Mouse (Mus musculus) kidney, embryonic 16.5 days (tissue): ENCODE results near the gene 9630041A04Rik. TPM values are rescaled to one million over a fixed set of nuclear protein-coding genes. Genes with fewer than 3 reads are reported as not detected.

Source experiments
- ATAC-seq: fragments of 200-750 bp; cut with Nextera tagmentation; 2 replicates; pipeline ENCODE4 v1.8.0; 2017; ENCODE audit warnings: moderate TSS enrichment; ENCODE audit not compliant: low FRiP score, low TSS enrichment
- H3K27ac ChIP-seq: fragments of 300-500 bp; sonication (generic); 2 replicates; pipeline ENCODE4 v1.5.1; 2014; ENCODE audit warnings: low read length
- H3K27me3 ChIP-seq: fragments of 300-500 bp; sonication (generic); 2 replicates; pipeline ENCODE4 v1.6.1; 2014; ENCODE audit warnings: low read length, control low read depth, mixed read lengths; ENCODE audit not compliant: insufficient read depth
- H3K36me3 ChIP-seq: fragments of 300-500 bp; sonication (generic); 2 replicates; pipeline ENCODE4 v1.6.1; 2014; ENCODE audit warnings: low read length, control low read depth, mixed read lengths; ENCODE audit not compliant: insufficient read depth
- H3K4me1 ChIP-seq: fragments of 300-500 bp; sonication (generic); 2 replicates; pipeline ENCODE4 v1.6.1; 2014; ENCODE audit warnings: low read length, control low read depth, mixed read lengths; ENCODE audit not compliant: insufficient read depth
- H3K4me2 ChIP-seq: fragments of 300-500 bp; sonication (generic); replicated peaks from 2 replicates; pipeline ENCODE4 v1.6.1; 2014; ENCODE audit warnings: low read depth, low read length
- H3K4me3 ChIP-seq: fragments of 300-500 bp; sonication (generic); 2 replicates; pipeline ENCODE4 v1.5.1; 2014; ENCODE audit warnings: mild to moderate bottlenecking, low read length
- H3K9ac ChIP-seq: fragments of 300-500 bp; sonication (generic); replicated peaks from 2 replicates; pipeline ENCODE4 v1.6.1; 2014; ENCODE audit warnings: low read length
- H3K9me3 ChIP-seq: fragments of 300-500 bp; sonication (generic); 2 replicates; pipeline ENCODE4 v1.6.1; 2016; ENCODE audit warnings: low read length, control low read depth
- WGBS: fragments of 180-500 bp; shearing (Covaris S2); extraction: QIAGEN DNeasy Blood & Tissue Kit; methylation state at CpG from one replicate; pipeline ENCODE4 v1.1.7; 2014; 5-methylcytosine and 5-hydroxymethylcytosine counted together
- polyA plus RNA-seq: library from polyadenylated mRNA; unstranded; fragments of >200 nt; fragmentation: Nextera tagmentation; extraction: Ambion mirVana; gene quantifications from 2 replicates; pipeline ENCODE4 v1.2.1, GENCODE M21; 2015

Gene 9630041A04Rik
- polyA plus RNA-seq, 1 experiment from 2014 or later: not detected

GRCm38 (mm10) chr9:101981161-101981560 is 119.5 kb downstream of the 9630041A04Rik start:
- no peak for ATAC-seq
- Histone ChIP-seq H3K9ac (no peak overlapping the region), H3K9me3 (no peaks in the 10 kb centered on the region), H3K36me3 (no peaks in the 10 kb centered on the region), H3K4me3 (no peak overlapping the region), H3K4me2 (no peak overlapping the region), H3K27me3 (no peaks in the 10 kb centered on the region), H3K27ac (no peak overlapping the region), H3K4me1 (peaks cover 5% of the 10 kb centered on the region; the same call in 1 of the 2 replicates)
- 81% methylated on average over 2 of the region's 2 CpGs for WGBS

- H3K9ac ChIP-seq: no peak overlapping the region
- no peaks in the 10 kb centered on the region for H3K36me3 ChIP-seq
- 46% methylated on average over 7 of the region's 7 CpGs for WGBS
- H3K9me3 ChIP-seq: no peaks in the 10 kb centered on the region
- H3K4me3 ChIP-seq: no peak overlapping the region
- H3K27me3 ChIP-seq: no peaks in the 10 kb centered on the region
- no peak overlapping the region for H3K27ac ChIP-seq
- ATAC-seq: no peak
- H3K4me2 ChIP-seq: no peak overlapping the region
- H3K4me1 ChIP-seq: peaks cover 5% of the 10 kb centered on the region; the same call in 1 of the 2 replicates
These were observed 120.7 kb downstream of the 9630041A04Rik start for GRCm38 (mm10) chr9:101982378-101982777.

- Histone ChIP-seq H3K27me3 (no peaks in the 10 kb centered on the region), H3K4me2 (no peak overlapping the region), H3K9me3 (no peaks in the 10 kb centered on the region), H3K4me1 (no peaks in the 10 kb centered on the region), H3K4me3 (no peak overlapping the region), H3K36me3 (no peaks in the 10 kb centered on the region), H3K27ac (no peak overlapping the region), H3K9ac (no peak overlapping the region)
- no peak for ATAC-seq
- 84% methylated on average over 2 of the region's 2 CpGs for WGBS
These were observed 125.3 kb downstream of the 9630041A04Rik start for GRCm38 (mm10) chr9:101986910-101987309.

- no peak overlapping the region for H3K4me3 ChIP-seq
- H3K9me3 ChIP-seq: no peaks in the 10 kb centered on the region
- no peaks in the 10 kb centered on the region for H3K4me1 ChIP-seq
- no peak overlapping the region for H3K27ac ChIP-seq
- H3K27me3 ChIP-seq: no peaks in the 10 kb centered on the region
- WGBS: 84% methylated on average over 6 of the region's 6 CpGs
- no peak for ATAC-seq
- no peak overlapping the region for H3K9ac ChIP-seq
- H3K4me2 ChIP-seq: no peak overlapping the region
- no peaks in the 10 kb centered on the region for H3K36me3 ChIP-seq
These were observed 128.4 kb downstream of the 9630041A04Rik start for GRCm38 (mm10) chr9:101990032-101990431.

DNA sequence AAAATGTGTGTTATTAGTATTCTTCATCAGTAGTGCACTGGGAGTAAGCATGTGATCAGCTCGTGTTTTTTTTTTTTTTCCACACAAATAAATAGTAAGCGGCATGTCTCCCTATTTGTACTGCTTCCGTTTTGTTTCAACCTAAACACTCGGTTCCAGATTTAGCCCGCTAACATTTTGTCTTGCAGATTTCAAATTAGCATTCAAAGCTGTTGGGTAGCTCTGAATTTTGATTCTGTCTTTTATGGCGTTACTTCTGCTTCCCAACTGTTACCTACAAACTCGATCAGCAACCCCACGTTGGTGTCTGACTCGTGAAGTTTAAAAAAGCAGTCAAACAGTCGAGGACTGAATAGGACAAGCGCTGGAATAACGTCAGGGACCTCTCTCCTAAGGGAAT is 129.2 kb downstream of the 9630041A04Rik start:
- Histone ChIP-seq H3K36me3 (no peaks in the 10 kb centered on the region), H3K27ac (no peak overlapping the region), H3K4me1 (no peaks in the 10 kb centered on the region), H3K4me2 (no peak overlapping the region), H3K9me3 (no peaks in the 10 kb centered on the region), H3K27me3 (no peaks in the 10 kb centered on the region), H3K4me3 (no peak overlapping the region), H3K9ac (no peak overlapping the region)
- WGBS: 88% methylated on average over 12 of the region's 12 CpGs
- no peak for ATAC-seq
